Mouse (Mus musculus) colon, adult 2 months (tissue): Measurements from ENCODE around the gene Ttc26. TPM values are rescaled to one million over a fixed set of nuclear protein-coding genes. Genes with fewer than 3 reads are reported as not detected.

Experiments
- polyA plus RNA-seq: library from polyadenylated mRNA; depleted of rRNA; stranded (reverse); fragments of >200 nt; gene quantifications from 2 replicates; pipeline ENCODE4 v1.2.3, GENCODE M21; 2012; rRNA removed

The Ttc26 gene
- polyA plus RNA-seq: 0.36 and 0.43 TPM in 2 replicates

DNA sequence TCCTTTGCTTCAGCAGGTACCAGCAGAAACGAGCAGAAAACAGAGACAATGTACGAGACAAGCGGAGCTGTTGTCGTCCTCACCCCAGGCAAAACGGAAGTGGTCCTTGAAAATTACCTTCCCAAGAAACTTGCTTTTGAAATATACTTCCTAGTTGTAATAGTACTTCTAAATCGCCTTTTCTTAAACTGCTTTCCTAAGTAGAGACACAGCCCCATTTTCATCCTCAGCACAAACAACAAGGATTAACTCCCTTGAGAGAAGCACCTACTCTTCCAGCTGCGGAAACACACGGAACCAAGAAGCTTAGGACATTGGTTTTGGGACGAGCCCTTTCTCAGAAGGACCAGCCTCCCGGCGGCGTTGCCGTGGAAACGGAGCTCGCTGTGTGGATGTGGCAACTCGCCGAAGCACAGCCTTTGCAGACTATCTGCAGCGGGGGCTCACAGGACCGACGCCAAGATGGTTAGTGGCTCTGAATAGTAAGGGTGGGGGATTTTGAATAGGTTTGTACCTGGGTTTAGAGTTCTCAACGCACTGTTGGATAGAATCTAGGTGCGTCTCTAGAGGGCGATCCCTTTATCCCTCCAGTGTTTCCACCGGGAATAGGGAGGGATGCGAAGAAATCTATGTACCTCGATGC, at the start of gene Ttc26:
Gene Ttc26 (plus strand): TSS at position 341 of the 643 bp plus-strand sequence.

GRCm38 (mm10) chr6:38353811-38354722, 27.2 kb upstream of the Ttc26 start, which contains the start of gene Zc3hav1:
Zc3hav1 (minus strand) TSS chr6:38354603.

DNA sequence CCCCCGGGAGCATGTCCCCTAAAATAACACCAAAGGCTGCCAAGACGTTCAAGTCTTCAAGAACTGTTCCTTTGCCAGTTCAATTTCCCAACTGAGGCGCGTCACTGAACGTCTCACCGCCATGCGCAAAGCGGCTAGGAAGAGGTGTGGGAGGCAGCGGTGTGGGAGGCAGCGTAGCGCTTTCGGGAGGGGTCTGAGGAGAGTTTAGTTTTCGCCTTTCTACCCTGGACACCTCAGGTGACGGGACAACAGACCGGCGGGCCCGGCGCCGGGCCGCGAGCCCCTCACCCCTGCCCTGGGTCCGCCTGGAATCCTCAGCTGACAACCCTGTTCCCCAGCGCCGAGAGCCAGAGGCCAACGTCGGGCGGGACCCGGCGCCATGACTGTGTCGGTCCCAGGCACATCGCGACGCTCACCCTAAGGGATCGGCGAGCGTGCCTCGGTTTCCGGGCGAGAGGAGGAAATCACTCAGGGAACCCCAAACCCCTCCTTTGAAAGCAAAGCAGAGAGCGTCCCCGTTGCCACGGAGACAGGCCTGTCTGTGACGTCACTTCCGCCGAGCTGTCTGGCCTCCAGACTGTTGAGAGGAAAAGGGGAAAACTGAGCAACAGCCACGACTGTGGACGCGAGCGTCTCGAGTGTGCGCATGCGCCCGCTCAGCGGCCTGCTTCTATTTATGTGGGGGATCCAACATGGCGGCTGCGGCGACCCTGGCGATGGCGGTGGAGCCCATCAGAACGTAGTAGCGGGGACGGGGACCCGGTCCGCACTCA, 52.2 kb downstream of the Ttc26 start, which contains the start of gene Ubn2:
Gene Ubn2 (plus strand): TSS at position 690 of the 773 bp plus-strand sequence.

Other genes with a start within 250 kb of the Ttc26 start
- gene D630045J12Rik, start 127.5 kb upstream of the Ttc26 start, polyA plus RNA-seq: 1.5 TPM in 2 replicates
- 1.4 and 1.9 TPM in 2 replicates for gene Zc3hav1l, start 82.2 kb upstream of the Ttc26 start, polyA plus RNA-seq
- gene Zc3hav1, start 26.9 kb upstream of the Ttc26 start, polyA plus RNA-seq: 24.5 and 26.5 TPM in 2 replicates
- 4.0 and 4.3 TPM in 2 replicates for gene Ubn2, start 52.5 kb downstream of the Ttc26 start, polyA plus RNA-seq
- gene Fmc1, start 152.0 kb downstream of the Ttc26 start, polyA plus RNA-seq: 305 and 420 TPM in 2 replicates
- 17.4 and 19.3 TPM in 2 replicates for gene Luc7l2, start 169.9 kb downstream of the Ttc26 start, polyA plus RNA-seq